Mouse (Mus musculus) spleen, adult 18-20 months (tissue): ENCODE measurements around the gene Kdelr1.

Experiments
- DNase-seq, 2 experiments: peaks; one replicate each; pipeline ENCODE4 v3.0.0; 2022; ENCODE audit warnings: mixed read lengths in 2 of 2

Gene Kdelr1

GRCm38 (mm10) chr7:45917004-45917704 is 44.6 kb downstream of the Kdelr1 start:
- no peak for DNase-seq

GRCm38 (mm10) chr7:45917926-45918325 is 45.4 kb downstream of the Kdelr1 start:
- DNase-seq: no peak

GRCm38 (mm10) chr7:45919083-45919671 is 46.6 kb downstream of the Kdelr1 start:
- DNase-seq: peak in 1 of 2 experiments; percentile 13

- DNase-seq: no peak
These were observed 47.2 kb downstream of the Kdelr1 start for GRCm38 (mm10) chr7:45919761-45920160.

GRCm38 (mm10) chr7:45920583-45921241 is 48.1 kb downstream of the Kdelr1 start:
- DNase-seq: peak in 1 of 2 experiments; percentile 10

- DNase-seq: peak; percentile 51 to 67
These were observed 48.7 kb downstream of the Kdelr1 start, which contains the start of gene Emp3 for GRCm38 (mm10) chr7:45921242-45921621. Gene Emp3, minus strand, starts transcription at chr7:45921404.

- no peak for DNase-seq
These were observed 49.5 kb downstream of the Kdelr1 start for GRCm38 (mm10) chr7:45921950-45922600.

GRCm38 (mm10) chr7:45922928-45923761 is 50.6 kb downstream of the Kdelr1 start:
- peak; percentile 89 to 96 for DNase-seq

- peak; percentile 56 to 66 for DNase-seq
These were observed 51.3 kb downstream of the Kdelr1 start, which contains the start of gene Ccdc114 for GRCm38 (mm10) chr7:45923762-45924428. Gene Ccdc114, plus strand, starts transcription at chr7:45924072.

- DNase-seq: peak; percentile 48 to 63
These were observed 51.9 kb downstream of the Kdelr1 start for GRCm38 (mm10) chr7:45924429-45924816.

GRCm38 (mm10) chr7:45928626-45929295 is 56.2 kb downstream of the Kdelr1 start:
- DNase-seq: no peak

GRCm38 (mm10) chr7:45929688-45930087 is 57.1 kb downstream of the Kdelr1 start:
- DNase-seq: no peak
